Mouse (Mus musculus) thymus, adult 2 months (tissue): Measurements from ENCODE around the gene Gfra1. TPM values are rescaled to one million over a fixed set of nuclear protein-coding genes. Genes with fewer than 3 reads are reported as not detected.

Experiments
- DNase-seq: peaks from one replicate; pipeline ENCODE4 v3.0.0; 2021
- H3K27ac ChIP-seq: fragments of 200-500 bp; 2 replicates; pipeline ENCODE4 v1.5.1; 2012; ENCODE audit warnings: low read length, control low read depth; ENCODE audit not compliant: control insufficient read depth, insufficient read depth
- H3K27me3 ChIP-seq: fragments of 200-500 bp; 2 replicates; pipeline ENCODE4 v1.6.1; 2012; ENCODE audit warnings: mild to moderate bottlenecking, low read length, moderate library complexity, mixed read lengths; ENCODE audit not compliant: control insufficient read depth, insufficient read depth
- H3K36me3 ChIP-seq: fragments of 200-500 bp; 2 replicates; pipeline ENCODE4 v1.6.1; 2012; ENCODE audit warnings: mild to moderate bottlenecking, low read length, moderate library complexity; ENCODE audit not compliant: control insufficient read depth, insufficient read depth
- H3K4me1 ChIP-seq: fragments of 200-500 bp; replicated peaks from 2 replicates; pipeline ENCODE4 v1.6.1; 2012; ENCODE audit warnings: low read length; ENCODE audit not compliant: control insufficient read depth, insufficient read depth
- H3K4me3 ChIP-seq: fragments of 200-500 bp; 2 replicates; pipeline ENCODE4 v1.5.1; 2012; ENCODE audit warnings: mild to moderate bottlenecking, low read length, control low read depth, moderate library complexity; ENCODE audit not compliant: control insufficient read depth, insufficient read depth
- CTCF ChIP-seq: fragments of 200-500 bp; IDR thresholded peaks from 2 replicates; pipeline ENCODE4 v1.5.1; 2012; ENCODE audit warnings: mild to moderate bottlenecking, control low read depth, low read length, moderate library complexity, borderline replicate concordance; ENCODE audit not compliant: control insufficient read depth, poor library complexity, insufficient read depth; ENCODE audit errors: extremely low read depth
- POLR2A ChIP-seq: fragments of 200-500 bp; IDR thresholded peaks from 2 replicates; pipeline ENCODE4 v1.6.1; 2012; ENCODE audit warnings: mild to moderate bottlenecking, low read length, control low read depth, moderate library complexity; ENCODE audit not compliant: control insufficient read depth, poor library complexity, insufficient read depth; ENCODE audit errors: extremely low read depth
- WGBS: fragments of 180-500 bp; shearing (Covaris S2); methylation state at CpG from one replicate; pipeline ENCODE4 v1.1.7; 2018; 5-methylcytosine and 5-hydroxymethylcytosine counted together
- polyA plus RNA-seq: library from polyadenylated mRNA; depleted of rRNA; stranded (reverse); fragments of >200 nt; gene quantifications from 2 replicates; pipeline ENCODE4 v1.2.3, GENCODE M21; 2012

Gfra1 gene
- polyA plus RNA-seq, 1 experiment, result 7.0 TPM

DNA sequence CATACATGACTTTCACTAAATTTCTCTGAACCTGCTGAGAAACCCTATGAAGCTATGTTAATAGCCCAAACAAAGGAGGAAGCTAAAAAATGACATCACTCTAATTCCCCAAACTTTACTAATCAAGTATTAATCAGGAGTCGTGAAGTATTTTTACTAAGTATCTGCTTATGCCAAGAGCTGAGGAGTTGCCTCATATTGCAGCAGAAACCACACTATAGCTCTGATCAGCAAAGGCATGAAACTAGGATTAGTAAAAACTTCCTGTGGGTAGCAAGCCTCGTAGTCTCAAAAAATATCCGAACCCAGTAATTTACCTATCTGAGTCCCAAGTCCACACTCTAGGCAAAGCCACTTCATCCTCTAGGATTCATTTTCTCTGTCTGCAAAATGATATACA lies 55.5 kb downstream of the Gfra1 start:
- Histone ChIP-seq H3K27me3 (no peaks in the 10 kb centered on the region), H3K27ac (no peak overlapping the region), H3K4me3 (no peak overlapping the region), H3K36me3 (no peaks in the 10 kb centered on the region), H3K4me1 (peaks cover 15% of the 10 kb centered on the region)
- DNase-seq, result no peak
- TF ChIP-seq POLR2A (no peak), CTCF (no peak)
- WGBS, result 47% methylated on average over 3 of the region's 3 CpGs

DNA sequence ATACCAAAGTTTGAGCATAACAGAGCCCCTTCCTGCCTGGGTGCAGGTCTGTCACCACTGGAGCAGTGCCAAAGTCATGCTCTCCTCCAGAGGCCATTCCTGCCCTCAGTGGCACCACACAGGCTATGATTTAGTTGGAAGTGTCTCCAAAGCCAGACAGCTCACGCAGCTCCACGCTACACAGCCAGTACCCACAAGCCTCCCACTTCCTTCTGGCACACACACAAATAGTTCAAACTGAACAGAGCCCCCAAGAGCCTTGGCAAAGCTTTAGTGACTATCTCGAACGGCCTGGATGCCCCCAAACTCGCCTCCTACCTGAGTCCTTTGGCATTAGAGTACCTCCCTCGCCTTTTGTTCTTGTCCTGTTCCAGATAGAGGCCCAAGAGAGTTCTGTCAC lies 56.5 kb downstream of the Gfra1 start:
- no peak overlapping the region for H3K4me3 ChIP-seq
- H3K36me3 ChIP-seq, result no peaks in the 10 kb centered on the region
- 21% methylated on average over 6 of the region's 6 CpGs for WGBS
- H3K4me1 ChIP-seq, result peaks cover 15% of the 10 kb centered on the region
- DNase-seq, result no peak
- no peaks in the 10 kb centered on the region for H3K27me3 ChIP-seq
- H3K27ac ChIP-seq, result no peak overlapping the region
- no peak for TF ChIP-seq POLR2A
- no peak for TF ChIP-seq CTCF

- 94% methylated on average over 4 of the region's 4 CpGs for WGBS
- no peak for DNase-seq
Measured at GRCm38 (mm10) chr19:58396604-58396984, 59.1 kb downstream of the Gfra1 start.

DNA sequence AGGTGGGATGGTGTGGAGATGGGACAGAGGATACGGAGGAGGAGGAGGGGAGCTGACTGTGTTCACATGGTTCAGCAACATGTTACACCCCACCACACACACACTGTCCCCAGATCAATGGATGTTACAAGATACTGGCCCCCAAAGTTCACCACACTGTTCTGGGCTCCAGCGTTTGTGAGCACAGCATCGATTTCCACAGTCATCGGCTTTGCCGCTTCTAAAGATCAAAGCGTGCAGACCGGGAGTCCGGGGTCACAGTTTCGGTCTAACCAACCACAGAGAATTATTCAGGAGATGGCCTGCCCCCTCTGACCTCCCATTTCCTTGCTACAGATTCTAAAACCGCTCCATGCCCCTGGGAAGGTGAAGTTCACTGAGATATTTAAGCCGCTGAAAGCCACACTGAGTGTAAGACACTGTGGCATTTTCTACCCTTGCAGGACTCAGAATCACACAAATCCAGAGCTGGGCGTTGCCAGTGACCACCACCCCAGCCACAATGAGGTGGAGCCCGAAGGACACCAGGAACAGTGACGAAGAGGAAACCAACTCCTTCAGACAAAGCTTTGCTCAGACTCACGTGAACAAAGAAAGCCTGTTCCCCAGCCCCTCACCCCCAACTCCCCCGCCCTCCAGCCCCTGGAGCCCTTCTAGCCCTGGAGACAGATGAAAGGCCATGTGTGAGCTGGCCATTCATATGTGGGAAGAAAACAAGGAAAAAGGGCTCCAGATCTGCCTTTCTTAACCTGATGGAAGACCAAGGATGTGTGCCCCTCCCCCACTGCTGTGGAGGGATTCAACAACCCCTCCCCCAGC lies 59.7 kb downstream of the Gfra1 start:
- 67% methylated on average over 16 of the region's 16 CpGs for WGBS
- no peak overlapping the region for H3K4me3 ChIP-seq
- no peaks in the 10 kb centered on the region for H3K27me3 ChIP-seq
- peaks cover 15% of the 10 kb centered on the region for H3K4me1 ChIP-seq
- no peak overlapping the region for H3K27ac ChIP-seq
- DNase-seq, result no peak
- H3K36me3 ChIP-seq, result no peaks in the 10 kb centered on the region
- TF ChIP-seq POLR2A, result no peak

More at GRCm38 (mm10) chr19:58396604-58396984, 59.1 kb downstream of the Gfra1 start:
- no peak overlapping the region for H3K27ac ChIP-seq
- H3K4me3 ChIP-seq, result no peak overlapping the region
- peaks cover 15% of the 10 kb centered on the region for H3K4me1 ChIP-seq
- TF ChIP-seq POLR2A (no peak), CTCF (no peak)
- no peaks in the 10 kb centered on the region for H3K27me3 ChIP-seq
- no peaks in the 10 kb centered on the region for H3K36me3 ChIP-seq

- Histone ChIP-seq H3K4me3 (no peak overlapping the region), H3K4me1 (peaks cover 21% of the 10 kb centered on the region), H3K27me3 (no peaks in the 10 kb centered on the region), H3K36me3 (no peaks in the 10 kb centered on the region), H3K27ac (no peak overlapping the region)
- no peak for DNase-seq
- no peak for TF ChIP-seq CTCF
- no peak for TF ChIP-seq POLR2A
- WGBS, result 85% methylated on average over 7 of the region's 7 CpGs
Measured at GRCm38 (mm10) chr19:58393121-58393520, 62.6 kb downstream of the Gfra1 start.

DNA sequence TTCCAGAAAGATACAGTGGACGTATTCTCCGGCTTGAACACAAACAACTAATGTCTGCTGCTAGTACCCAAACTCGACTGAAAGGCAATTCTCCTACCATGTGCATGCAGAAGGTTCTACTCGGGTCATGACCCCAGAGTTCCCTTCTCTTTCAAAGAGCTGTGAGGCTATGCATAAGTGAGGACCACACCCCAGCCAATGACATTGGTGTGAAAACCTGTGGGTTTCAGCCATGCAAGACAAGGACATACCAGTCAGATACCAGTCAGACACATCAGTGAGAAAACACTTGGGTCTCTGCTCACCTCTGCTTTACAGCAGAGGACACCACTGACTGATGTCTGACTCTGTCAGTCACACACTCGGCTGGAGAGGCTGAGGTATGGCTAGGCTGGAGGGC lies 63.9 kb downstream of the Gfra1 start:
- TF ChIP-seq CTCF (no peak), POLR2A (no peak)
- no peaks in the 10 kb centered on the region for H3K36me3 ChIP-seq
- no peak for DNase-seq
- 94% methylated on average over 5 of the region's 5 CpGs for WGBS
- H3K4me1 ChIP-seq, result peaks cover 21% of the 10 kb centered on the region
- H3K27ac ChIP-seq, result no peak overlapping the region
- no peaks in the 10 kb centered on the region for H3K27me3 ChIP-seq
- no peak overlapping the region for H3K4me3 ChIP-seq

DNA sequence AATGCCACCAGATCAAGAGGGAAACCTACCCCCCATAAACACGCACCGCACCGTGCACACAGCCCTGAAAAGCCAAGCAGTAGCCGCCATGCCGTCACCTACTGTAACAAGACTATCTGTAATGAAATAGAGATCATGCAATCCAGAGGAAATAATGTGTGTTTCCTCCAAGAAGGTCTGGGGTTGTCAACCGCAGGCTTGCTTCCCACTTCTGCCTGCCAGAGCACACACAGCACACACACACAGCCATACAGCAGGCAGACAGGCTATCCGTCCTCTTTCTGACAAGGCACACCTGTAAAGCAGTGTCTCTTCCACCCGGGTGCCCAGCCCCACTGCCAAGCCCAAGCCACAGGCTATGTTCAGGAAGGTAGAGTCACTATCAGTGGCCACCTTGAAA lies 66.2 kb downstream of the Gfra1 start:
- H3K27me3 ChIP-seq, result no peaks in the 10 kb centered on the region
- no peak overlapping the region for H3K27ac ChIP-seq
- DNase-seq, result no peak
- no peak overlapping the region for H3K4me3 ChIP-seq
- peaks cover 28% of the 10 kb centered on the region for H3K4me1 ChIP-seq
- H3K36me3 ChIP-seq, result no peaks in the 10 kb centered on the region
- TF ChIP-seq CTCF (no peak), POLR2A (no peak)
- 17% methylated on average over 8 of the region's 8 CpGs for WGBS
